Mouse (Mus musculus) thymus, adult 2 months (tissue): Measurements from ENCODE around the gene Pik3ap1. TPM values are rescaled to one million over a fixed set of nuclear protein-coding genes. Genes with fewer than 3 reads are reported as not detected.
A peak's percentile ranks its signal among the peaks of the same experiment; 100 is the strongest.

Source experiments
- DNase-seq: peaks from one replicate; pipeline ENCODE4 v3.0.0; 2021
- H3K27ac ChIP-seq: fragments of 200-500 bp; 2 replicates; pipeline ENCODE4 v1.5.1; 2012; ENCODE audit warnings: low read length, control low read depth; ENCODE audit not compliant: control insufficient read depth, insufficient read depth
- H3K27me3 ChIP-seq: fragments of 200-500 bp; 2 replicates; pipeline ENCODE4 v1.6.1; 2012; ENCODE audit warnings: mild to moderate bottlenecking, low read length, moderate library complexity, mixed read lengths; ENCODE audit not compliant: control insufficient read depth, insufficient read depth
- H3K36me3 ChIP-seq: fragments of 200-500 bp; 2 replicates; pipeline ENCODE4 v1.6.1; 2012; ENCODE audit warnings: mild to moderate bottlenecking, low read length, moderate library complexity; ENCODE audit not compliant: control insufficient read depth, insufficient read depth
- H3K4me1 ChIP-seq: fragments of 200-500 bp; replicated peaks from 2 replicates; pipeline ENCODE4 v1.6.1; 2012; ENCODE audit warnings: low read length; ENCODE audit not compliant: control insufficient read depth, insufficient read depth
- H3K4me3 ChIP-seq: fragments of 200-500 bp; 2 replicates; pipeline ENCODE4 v1.5.1; 2012; ENCODE audit warnings: mild to moderate bottlenecking, low read length, control low read depth, moderate library complexity; ENCODE audit not compliant: control insufficient read depth, insufficient read depth
- CTCF ChIP-seq: fragments of 200-500 bp; IDR thresholded peaks from 2 replicates; pipeline ENCODE4 v1.5.1; 2012; ENCODE audit warnings: mild to moderate bottlenecking, control low read depth, low read length, moderate library complexity, borderline replicate concordance; ENCODE audit not compliant: control insufficient read depth, poor library complexity, insufficient read depth; ENCODE audit errors: extremely low read depth
- POLR2A ChIP-seq: fragments of 200-500 bp; IDR thresholded peaks from 2 replicates; pipeline ENCODE4 v1.6.1; 2012; ENCODE audit warnings: mild to moderate bottlenecking, low read length, control low read depth, moderate library complexity; ENCODE audit not compliant: control insufficient read depth, poor library complexity, insufficient read depth; ENCODE audit errors: extremely low read depth
- WGBS: fragments of 180-500 bp; shearing (Covaris S2); methylation state at CpG from one replicate; pipeline ENCODE4 v1.1.7; 2018; 5-methylcytosine and 5-hydroxymethylcytosine counted together
- polyA plus RNA-seq: library from polyadenylated mRNA; depleted of rRNA; stranded (reverse); fragments of >200 nt; gene quantifications from 2 replicates; pipeline ENCODE4 v1.2.3, GENCODE M21; 2012

Pik3ap1 gene
- polyA plus RNA-seq, 1 experiment = 10.0 TPM

GRCm38 (mm10) chr19:41344666-41345027, 40.3 kb downstream of the Pik3ap1 start:
- no peak for DNase-seq
- WGBS = 16% methylated on average over 8 of the region's 8 CpGs
- Histone ChIP-seq H3K36me3 (no peaks in the 10 kb centered on the region), H3K4me1 (peaks cover 18% of the 10 kb centered on the region), H3K27ac (no peak overlapping the region; the same call in 1 of the 2 replicates), H3K4me3 (0 out of 2 replicates have a peak overlapping the region, but pooled peaks have one; percentile 13), H3K27me3 (peaks cover 2% of the 10 kb centered on the region; the same call in 1 of the 2 replicates)
- TF ChIP-seq POLR2A (no peak), CTCF (no peak)

- TF ChIP-seq CTCF (no peak), POLR2A (no peak)
- Histone ChIP-seq H3K27me3 (no peaks in the 10 kb centered on the region), H3K4me3 (no peak overlapping the region), H3K27ac (no peak overlapping the region), H3K36me3 (no peaks in the 10 kb centered on the region), H3K4me1 (peaks cover 23% of the 10 kb centered on the region)
- WGBS = 81% methylated on average over 6 of the region's 6 CpGs
- DNase-seq = no peak
Measured at GRCm38 (mm10) chr19:41342592-41343090, 42.3 kb downstream of the Pik3ap1 start.

GRCm38 (mm10) chr19:41341677-41342076, 43.2 kb downstream of the Pik3ap1 start:
- Histone ChIP-seq H3K27ac (no peak overlapping the region), H3K27me3 (no peaks in the 10 kb centered on the region), H3K4me3 (no peak overlapping the region), H3K36me3 (no peaks in the 10 kb centered on the region), H3K4me1 (peaks cover 23% of the 10 kb centered on the region)
- no peak for TF ChIP-seq CTCF
- no peak for TF ChIP-seq POLR2A
- no peak for DNase-seq
- WGBS = 42% methylated on average over 5 of the region's 5 CpGs

GRCm38 (mm10) chr19:41339020-41339836, 45.7 kb downstream of the Pik3ap1 start:
- H3K4me1 ChIP-seq = peaks cover 6% of the 10 kb centered on the region; the same call in 1 of the 2 replicates
- H3K36me3 ChIP-seq = no peaks in the 10 kb centered on the region
- peak; percentile 23 for DNase-seq
- H3K27me3 ChIP-seq = no peaks in the 10 kb centered on the region
- WGBS = 19% methylated on average over 21 of the region's 21 CpGs
- TF ChIP-seq CTCF = no peak
- no peak for TF ChIP-seq POLR2A
- H3K27ac ChIP-seq = no peak overlapping the region
- no peak overlapping the region for H3K4me3 ChIP-seq

GRCm38 (mm10) chr19:41338379-41338778, 46.5 kb downstream of the Pik3ap1 start:
- no peak overlapping the region for H3K27ac ChIP-seq
- H3K36me3 ChIP-seq = no peaks in the 10 kb centered on the region
- WGBS = 58% methylated on average over 6 of the region's 6 CpGs
- peaks cover 5% of the 10 kb centered on the region; the same call in 1 of the 2 replicates for H3K4me1 ChIP-seq
- no peak overlapping the region for H3K4me3 ChIP-seq
- no peak for DNase-seq
- H3K27me3 ChIP-seq = no peaks in the 10 kb centered on the region
- TF ChIP-seq CTCF = no peak
- no peak for TF ChIP-seq POLR2A

- Histone ChIP-seq H3K36me3 (no peaks in the 10 kb centered on the region), H3K4me3 (no peak overlapping the region), H3K4me1 (peaks cover 11% of the 10 kb centered on the region; the same call in 1 of the 2 replicates), H3K27me3 (no peaks in the 10 kb centered on the region), H3K27ac (no peak overlapping the region)
- WGBS = 39% methylated on average over 3 of the region's 3 CpGs
- no peak for DNase-seq
- TF ChIP-seq CTCF = no peak
- TF ChIP-seq POLR2A = no peak
Measured at GRCm38 (mm10) chr19:41335721-41336120, 49.2 kb downstream of the Pik3ap1 start.

- TF ChIP-seq POLR2A (no peak), CTCF (no peak)
- 89% methylated on average over 8 of the region's 8 CpGs for WGBS
- no peaks in the 10 kb centered on the region for H3K36me3 ChIP-seq
- H3K4me1 ChIP-seq = peaks cover 16% of the 10 kb centered on the region
- no peak overlapping the region for H3K27ac ChIP-seq
- DNase-seq = no peak
- no peaks in the 10 kb centered on the region for H3K27me3 ChIP-seq
- H3K4me3 ChIP-seq = no peak overlapping the region
Measured at GRCm38 (mm10) chr19:41332986-41333385, 51.9 kb downstream of the Pik3ap1 start.
